Mouse (Mus musculus) kidney, postnatal 14 days (tissue): Measurements from ENCODE around the gene Camta1.

Experiments used
- DNase-seq: peaks from one replicate; pipeline ENCODE4 v3.0.0; 2022; ENCODE audit warnings: mixed read lengths

The Camta1 gene

DNA sequence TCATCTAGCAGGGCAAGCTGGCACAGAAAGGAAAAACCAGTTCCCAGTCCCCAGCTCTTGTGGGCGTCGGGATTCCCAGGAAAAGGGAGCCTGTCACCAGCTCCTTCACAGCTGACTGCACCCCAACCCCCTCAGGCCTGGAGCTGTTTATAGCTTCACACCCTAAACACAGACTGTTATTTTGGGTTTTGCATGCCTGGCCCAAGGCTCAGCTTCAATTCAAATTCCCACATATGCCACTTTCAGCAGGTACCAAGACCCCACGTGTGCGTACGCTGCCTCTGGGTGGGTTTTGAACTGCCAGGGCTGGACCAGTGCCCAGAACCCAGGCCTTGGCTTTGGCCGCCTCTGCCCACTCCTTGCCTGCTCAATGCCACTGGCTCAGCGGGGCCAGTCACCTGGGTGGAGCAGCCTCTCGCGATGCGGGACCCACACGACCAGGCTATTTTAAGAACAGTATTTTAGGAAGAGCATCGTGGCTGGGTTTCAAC lies 195.2 kb downstream of the Camta1 start:
- peak; percentile 69 for DNase-seq

DNA sequence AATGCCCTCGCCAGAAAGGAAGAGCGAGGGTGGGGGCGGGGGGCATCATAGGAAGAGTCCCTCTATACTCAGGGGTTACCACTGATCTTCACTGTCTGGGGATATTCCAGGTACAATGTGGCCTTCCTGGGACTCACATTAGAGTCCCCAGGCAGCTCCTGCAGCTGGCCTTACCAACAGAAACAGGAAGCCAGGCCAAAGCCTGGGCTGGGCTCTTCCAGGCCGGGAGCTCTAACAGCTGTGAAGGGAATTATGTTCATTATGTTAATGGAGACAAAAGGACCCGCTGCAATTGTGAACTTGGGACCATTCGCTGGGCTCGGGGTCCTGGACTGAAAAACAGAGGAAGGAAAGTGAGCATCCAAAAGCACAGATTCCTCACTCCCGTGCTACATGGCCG lies 200.2 kb downstream of the Camta1 start:
- no peak for DNase-seq

DNA sequence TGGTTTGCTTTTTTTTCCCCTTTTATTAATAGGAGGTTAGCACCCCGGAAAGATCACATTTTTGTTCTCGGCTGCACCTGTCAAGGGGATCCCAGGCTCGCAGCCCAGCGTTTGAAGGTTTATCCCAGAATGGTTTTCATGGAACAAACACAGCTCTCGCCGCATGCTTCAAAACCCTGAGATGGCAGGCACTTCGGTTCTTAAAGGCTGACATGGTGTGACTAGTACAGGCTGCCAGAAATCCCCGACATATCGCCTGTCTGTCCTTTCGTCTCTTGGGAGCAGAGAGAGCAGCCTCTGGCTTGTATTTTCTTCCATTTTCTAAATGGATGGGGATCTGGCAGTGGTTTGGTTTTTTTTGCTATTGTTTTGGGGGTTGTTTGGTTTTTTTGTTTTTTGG lies 205.2 kb downstream of the Camta1 start:
- no peak for DNase-seq

DNA sequence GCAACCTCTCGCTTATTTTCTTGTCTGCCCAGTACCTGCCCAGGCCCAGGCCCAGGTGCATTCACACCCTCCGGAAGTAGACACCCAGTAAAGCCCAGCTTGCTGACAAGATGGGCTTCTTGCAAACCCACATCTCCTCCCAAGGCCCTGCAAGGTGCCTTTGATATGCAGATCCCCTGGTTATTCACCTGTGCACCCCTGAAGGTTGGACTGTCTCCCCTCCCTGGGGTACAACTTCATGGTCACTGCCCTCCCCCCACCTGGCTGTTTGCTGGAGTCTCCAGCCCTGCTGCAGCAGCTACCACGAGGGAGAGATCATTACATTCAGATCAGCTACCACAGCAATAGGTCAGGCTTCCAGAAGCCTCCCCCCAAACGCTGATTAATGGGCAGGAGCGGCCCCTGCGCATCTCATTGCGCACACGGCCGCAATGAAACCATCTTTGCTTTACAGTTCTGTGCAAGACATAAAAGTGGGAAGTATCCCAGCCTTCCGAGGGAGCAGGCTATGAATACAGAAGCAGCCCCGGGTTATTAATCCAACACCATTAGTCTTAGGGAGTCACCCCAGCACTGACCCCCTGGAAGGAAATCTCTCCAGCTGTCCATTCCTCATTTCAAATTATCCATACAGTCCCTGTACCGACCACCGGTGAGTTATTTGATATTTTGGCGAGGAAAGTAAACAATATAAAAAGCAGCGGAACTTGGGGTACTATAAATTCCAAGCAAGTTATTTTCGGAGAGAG lies 205.9 kb downstream of the Camta1 start:
- DNase-seq: no peak

DNA sequence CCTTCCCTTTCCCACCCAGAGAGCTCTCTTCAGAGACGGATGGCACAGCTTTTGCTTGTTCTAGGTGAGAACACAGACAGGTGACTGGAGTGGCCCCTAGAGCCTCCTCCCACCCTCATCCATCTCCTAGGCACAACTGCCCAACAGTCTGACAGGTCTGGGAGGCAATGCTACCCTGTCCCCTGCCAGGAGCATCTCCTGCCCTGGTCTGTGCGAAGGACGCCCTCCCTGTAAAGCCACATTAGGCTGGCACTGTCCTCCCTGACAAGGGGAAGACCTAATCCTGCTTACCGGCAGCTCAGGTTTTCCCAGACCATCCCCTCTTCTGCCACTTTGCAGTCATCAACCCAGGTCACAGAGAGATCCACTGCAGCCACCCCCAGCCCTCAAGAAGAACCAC lies 206.4 kb downstream of the Camta1 start:
- no peak for DNase-seq

DNA sequence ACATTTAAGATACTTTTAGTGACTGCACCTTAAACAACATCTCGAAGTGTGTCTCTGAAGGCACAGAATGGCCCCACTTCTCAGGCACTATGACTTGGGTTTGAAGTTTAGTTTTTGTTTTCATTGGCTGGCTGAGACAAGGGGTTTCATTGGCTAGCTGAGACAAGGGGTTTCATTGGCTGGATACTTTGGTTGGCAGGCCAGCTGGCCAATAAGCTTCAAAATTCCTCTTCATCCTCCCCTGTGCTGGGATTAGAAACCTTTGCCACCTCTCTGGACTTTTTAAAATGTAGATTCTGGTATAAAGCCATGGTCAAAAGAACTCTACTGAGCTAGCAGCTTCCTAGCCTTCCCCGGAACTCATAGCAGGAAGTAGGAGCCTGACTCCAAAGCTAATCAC lies 219.3 kb downstream of the Camta1 start:
- no peak for DNase-seq

DNA sequence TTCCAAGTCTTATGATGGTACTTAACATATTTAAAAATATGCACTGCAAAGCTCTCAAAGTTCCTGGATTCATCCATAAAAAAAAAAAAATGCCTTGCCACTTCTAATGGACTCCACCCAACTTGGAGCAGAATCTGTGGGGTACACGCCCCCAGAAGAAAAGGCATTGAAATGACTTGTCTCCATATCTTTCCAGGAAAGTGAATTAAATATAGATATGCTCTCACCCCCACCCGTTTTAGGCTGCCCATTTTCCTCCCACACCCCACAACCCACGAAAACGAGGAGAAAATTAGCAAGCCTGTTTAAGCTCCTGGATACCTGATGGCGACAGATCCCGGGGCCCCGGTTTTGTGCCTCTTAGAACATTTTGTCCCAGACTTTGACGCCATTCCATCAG lies 220.7 kb downstream of the Camta1 start:
- no peak for DNase-seq

DNA sequence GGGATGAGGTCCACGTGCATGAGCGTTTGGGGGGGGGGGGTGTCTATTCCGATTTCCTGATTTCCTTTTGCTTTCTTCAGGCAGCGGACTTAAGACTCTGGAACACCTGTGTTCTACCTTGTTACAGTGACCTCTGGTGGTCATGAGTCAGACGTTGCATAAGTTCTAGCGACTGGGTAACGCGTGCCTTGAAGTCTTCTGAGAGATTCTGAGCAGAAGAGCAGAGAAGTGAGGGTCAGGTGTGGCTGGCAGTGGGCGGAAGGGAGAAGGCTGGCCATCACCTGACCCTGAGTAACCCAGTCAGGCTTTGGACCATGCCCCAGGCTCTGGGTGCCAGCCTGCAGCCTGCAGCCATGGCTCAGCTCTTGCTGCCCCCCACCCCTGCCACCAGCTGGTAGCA lies 222.7 kb downstream of the Camta1 start:
- peak; percentile 57 for DNase-seq

DNA sequence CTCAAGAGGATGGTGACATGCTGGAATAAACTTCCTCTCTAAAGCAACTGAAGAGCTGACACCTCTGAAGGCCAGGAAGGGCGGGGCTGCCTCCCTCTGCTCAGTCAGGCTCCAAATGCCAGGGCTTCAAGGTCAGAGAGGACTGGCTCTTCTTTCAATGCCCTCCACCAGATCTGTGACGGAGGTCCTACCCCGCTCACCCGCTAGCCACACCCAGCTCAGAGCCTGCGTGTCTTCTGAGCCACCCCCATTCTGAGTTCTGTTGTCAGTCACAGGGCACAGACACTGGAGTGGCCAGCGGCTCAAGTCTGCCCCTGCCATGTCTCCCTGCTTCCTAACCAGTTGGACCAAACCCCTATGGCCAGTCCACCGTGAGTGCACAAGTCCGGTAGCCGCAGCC lies 224.3 kb downstream of the Camta1 start:
- no peak for DNase-seq

DNA sequence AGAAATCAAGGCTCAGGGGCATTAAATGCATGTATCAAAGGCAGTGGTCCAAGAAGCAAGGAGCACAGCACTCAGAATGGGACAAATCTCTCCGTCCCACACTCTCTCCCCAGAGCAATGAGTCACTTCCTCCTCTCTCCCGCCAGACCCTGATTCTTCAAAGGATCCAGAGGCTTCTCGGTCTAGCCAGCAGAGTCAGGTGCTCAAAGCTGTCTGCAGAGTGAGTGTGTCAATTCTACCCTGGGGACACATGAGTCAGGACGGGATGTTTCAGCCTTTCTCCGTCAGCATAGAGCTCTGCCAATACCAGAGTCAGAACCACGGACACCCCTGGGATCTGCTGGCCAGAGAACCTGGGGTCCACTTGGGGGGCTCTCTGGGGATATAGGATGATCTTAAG lies 226.9 kb downstream of the Camta1 start:
- no peak for DNase-seq

DNA sequence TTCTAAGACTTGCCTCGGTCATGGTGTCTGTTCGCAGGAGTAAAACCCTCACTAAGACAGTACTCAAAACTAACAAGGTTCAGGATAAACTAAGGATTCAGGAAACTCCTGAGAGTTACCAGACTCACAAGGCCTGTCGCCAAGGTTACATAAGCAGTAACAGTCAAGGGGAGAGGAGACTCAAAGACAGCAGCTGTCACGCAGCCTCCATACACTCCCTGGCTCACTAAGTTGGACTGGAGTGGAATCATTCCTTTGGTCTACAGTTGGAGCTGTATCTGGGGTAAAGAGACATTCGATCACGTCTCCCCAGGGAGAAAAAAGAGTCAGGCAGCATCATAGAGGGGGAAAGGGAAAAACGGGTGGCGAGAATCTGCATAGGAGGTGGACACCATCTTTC lies 227.9 kb downstream of the Camta1 start:
- DNase-seq: no peak

DNA sequence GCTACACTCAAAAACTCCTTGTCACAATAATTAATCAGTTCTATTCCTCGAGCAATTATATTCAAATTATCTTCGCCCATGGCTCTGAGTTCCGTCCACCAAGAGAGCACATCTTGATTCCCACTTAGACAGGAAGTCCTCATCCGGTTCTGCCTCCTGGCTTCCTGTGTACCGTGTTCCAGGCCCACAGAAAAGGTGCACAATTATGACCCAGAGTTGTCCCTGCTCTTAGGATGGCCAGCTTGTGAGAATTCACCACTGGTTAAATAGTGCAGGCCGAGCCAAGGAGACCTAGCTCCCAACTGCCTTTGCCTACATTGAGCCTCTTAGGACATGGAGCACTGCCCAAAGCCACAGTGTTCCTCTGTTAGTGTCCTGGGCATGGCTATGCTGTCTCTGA lies 229.4 kb downstream of the Camta1 start:
- no peak for DNase-seq

DNA sequence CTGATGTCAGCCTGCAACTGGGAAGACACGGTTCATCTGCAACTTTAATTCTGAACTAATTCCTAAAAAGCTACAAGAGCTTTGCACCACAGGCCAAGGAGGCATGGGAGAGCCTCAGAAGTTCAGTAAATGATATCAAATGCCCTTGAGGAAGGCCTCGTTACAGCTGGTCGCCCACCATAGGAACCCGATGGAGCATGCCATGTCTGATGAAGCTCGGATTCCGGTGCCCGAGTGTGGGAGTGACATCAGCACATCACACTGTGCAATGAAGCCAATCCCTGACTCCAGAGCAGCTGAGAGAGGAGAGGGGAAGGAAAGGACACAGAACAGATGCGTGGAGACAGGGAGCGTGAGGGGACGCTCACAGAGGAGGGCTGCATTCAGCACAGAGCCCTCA lies 231.0 kb downstream of the Camta1 start:
- no peak for DNase-seq

DNA sequence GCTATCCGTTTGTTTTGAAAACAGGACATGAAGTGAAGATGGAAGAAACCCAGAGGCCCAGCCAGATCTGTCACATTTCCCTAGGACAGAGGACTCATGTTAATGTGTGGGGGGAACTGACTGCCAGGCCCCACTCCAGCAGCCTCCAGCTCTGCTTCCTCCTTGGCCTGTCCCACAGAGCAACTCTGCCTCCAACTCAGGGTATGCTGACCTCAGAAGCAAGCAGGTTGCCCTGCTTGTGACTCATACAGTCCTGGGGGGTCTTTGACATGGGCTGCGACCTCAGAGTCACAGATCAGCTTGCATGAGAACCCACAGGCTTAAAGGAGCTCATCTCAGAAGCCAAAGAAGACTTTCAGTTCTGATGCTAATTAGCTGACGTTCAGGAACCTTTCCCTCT lies 231.4 kb downstream of the Camta1 start:
- DNase-seq: no peak

DNA sequence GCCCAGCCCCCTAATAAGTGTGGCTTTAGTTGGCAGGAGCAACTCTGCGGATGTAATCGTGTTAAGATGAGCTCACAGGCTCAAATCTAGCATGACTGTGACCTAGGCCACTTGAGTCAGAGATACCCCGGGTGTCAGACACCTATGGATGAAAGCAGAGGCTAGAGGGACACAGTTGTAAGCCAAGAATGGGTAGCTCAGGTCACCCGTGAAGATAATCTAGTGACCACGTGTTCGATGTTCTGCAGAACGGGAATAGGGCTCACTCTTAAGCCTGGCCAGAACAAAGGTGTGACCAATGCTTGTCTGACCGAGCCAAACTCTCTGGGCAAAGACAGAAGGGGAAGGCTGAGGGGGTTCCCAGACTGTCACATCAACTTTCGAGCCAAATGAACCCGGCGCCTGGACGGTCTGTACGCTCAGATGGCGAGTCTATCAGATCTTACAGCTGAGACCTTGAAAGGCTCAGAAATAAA lies 242.1 kb downstream of the Camta1 start:
- DNase-seq: no peak

DNA sequence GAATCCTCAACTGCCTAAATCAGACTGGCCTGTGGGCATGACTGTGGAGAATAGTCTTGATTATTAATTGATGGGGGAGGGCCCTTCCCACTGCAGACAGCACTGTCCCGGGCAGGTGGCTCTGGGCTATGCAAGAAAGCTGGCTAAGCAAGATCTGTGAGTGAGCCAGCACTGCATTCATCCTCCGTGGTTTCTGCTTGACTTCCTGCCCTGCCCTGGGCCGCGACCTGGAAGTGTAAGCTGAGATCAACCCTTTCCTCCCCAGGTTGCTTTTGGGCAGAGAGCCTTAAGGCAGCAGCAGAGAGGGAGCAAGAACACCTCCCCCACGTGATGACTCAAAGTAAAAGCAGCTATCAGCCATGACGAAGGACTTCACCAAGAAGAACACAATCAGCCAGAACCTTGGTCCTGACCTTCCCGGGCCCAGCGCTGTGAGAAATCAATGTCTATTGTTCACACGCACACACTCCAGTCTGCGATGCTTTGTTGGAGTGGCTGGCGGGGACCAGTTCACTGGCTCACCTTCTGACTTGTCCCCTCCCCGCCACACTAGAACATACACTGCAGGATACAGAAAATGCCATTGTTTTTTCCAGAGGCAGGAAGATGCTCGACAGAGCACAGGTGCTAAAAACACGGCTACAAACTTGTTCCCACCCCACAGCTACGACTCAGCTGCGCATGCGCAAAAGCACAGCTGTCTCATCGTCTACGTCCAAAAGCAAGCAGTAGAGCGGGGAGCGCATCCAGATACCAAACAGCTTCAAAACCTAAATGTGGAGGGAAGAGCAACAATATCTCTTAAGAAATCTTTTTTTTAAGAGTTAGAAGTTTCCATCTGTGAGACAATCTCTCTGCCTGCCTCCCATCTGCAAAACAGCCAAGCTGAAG lies 243.0 kb downstream of the Camta1 start:
- DNase-seq: no peak

DNA sequence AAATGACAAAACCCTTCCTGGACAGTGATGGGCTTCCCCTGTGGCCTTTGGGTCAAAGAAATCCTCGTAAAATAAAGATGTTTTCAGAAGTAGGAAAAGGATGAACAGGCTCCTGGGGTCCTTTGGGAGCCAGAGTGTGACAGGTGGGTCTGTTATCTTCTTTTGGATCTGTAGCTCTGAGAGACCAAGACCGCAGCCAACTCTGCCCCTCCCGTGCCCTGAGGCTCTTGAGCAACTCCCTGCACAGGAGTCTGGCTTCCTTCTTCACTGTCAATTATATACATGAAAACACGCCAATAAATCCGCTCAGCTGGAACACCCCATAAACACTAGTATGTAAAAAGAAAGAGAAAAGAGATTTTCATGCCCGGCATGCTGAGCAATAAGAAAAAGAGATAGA lies 250.1 kb downstream of the Camta1 start:
- DNase-seq: no peak

DNA sequence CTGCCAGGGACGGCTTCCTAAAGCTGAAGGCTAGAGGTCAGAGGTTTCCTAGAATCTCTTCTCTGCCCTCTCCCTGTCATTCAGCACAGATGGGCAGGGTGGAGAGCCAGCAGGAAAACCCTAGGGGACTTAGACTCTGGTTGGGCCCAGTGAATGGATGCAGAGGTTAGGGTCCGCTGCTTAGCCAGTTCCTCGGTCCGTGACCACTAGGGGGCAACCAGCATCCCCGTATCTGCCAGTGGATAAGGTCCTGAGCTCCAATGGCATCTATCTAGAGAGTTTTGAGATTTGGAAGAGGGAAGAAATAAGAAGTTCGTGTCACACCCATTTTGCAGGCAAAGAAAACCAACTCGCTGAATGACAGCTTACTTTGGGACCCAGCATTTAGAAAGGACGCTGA lies 251.4 kb downstream of the Camta1 start:
- DNase-seq: peak; percentile 67

DNA sequence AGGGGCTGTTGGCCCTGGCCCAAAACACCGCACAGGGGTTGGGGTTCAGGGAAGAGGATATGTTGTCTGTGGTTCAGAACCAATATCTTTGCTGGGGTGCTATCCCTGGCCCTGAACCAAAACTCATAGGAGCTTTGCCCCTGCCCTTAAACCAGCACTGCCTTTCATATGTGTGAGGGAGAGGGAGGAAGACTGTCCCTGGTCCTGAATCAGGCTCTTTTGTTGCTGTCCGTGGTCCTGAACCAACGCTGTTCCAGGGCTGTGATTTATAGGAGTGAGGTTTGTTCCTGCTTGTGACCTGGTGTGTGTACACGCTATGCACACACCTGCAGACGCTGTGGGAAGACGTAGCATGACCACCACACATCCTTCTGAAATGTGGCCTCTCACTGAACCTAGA lies 256.8 kb downstream of the Camta1 start:
- peak; percentile 70 for DNase-seq

DNA sequence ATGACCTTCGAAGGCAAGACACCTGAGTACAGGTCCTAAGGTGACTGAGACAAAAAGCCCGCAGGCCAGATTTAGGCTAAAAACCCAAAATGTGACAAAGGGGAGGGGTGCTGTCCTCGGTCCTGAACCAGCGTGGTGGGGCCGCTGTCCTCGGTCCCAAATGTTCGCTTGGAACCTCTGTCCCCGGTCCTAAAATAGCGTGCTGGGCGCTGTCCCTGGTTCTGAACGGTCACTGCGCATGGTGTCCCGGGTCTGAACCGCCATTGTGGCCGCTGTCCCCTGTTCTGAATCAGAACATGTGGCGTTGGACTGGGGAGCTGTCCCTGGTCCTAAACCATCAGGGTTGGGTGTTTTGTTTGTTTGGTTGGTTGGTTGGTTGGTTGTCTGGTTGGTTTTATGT lies 257.2 kb downstream of the Camta1 start:
- peak; percentile 90 for DNase-seq

DNA sequence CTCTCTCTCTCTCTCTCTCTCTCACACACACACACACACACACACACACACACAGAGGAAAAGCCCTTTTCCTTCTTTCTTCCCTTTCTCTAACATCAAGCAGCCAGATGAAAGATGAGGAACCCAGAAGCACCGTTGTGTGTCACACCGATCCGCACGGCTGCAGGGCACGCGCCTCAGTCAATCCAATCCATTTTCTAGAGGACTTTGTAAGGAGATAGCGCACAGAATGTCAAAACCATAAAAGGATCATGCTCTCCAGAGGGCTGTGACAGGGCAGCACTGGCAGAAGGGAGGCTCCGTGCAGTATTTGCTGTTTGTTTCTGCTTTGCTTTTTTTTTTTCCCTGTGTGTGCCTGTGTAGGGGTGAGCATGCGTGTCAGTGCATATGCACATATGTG lies 258.1 kb downstream of the Camta1 start:
- no peak for DNase-seq

DNA sequence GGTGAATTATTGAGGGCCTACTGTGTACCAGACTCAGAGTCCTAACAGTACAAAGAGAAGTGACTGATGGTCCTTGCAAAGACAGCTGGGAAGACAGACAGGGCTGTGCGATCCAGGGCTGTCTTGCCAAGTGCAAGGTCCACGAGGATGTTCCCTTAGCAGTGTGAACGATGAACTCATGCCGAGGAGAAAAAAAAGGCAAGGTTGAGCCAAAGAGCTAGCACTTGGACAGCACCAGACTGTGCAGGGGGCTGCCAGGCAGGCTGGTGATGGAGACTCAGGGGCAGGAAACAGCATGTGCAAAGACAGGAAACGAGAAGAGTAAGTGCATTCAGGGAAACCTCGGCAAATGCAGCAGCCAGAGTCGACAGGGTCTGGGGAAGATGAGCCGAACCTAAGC lies 266.6 kb downstream of the Camta1 start:
- DNase-seq: no peak

DNA sequence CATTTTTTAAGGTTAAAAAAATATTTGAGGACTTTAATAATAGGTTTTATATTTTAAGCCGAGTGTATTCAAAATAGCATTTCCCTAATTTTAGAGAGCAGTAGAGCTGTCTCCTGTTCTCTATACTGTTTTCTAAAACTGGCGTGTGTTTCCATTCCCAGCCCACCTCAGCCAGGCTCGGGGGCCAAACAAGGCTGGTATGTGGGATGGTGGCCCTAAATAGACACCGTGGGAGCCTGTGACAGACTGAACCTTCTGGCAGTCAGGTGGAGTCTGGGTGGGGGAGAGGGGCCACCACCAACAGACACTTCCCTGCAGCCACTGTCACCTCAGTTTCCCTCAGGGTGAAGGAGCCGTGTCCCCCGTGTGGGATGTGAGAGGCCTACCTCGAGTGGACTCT lies 268.6 kb downstream of the Camta1 start:
- DNase-seq: no peak

DNA sequence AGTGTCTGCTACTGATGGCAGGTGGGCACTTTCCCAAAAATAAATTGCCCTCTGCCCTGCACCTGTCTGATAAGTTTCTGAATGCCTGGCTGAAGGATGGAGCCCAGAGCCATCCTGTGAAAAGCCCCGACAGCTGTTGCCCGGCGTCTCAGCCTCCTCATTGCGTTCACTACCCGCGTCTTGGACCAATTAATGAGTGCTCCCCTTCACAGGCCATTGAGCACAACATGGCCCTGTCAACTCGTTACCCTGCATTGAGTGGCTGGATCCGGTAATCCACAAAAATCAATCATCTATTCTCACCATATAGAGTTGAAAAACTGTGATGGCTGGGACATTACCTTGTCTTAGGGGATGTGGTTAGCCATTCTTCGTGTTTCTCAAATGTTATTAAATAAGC lies 275.6 kb downstream of the Camta1 start:
- no peak for DNase-seq
